Mouse (Mus musculus) gastrocnemius, postnatal 4 days (tissue): Measurements from ENCODE around the gene Casc3. TPM values are rescaled to one million over a fixed set of nuclear protein-coding genes. Genes with fewer than 3 reads are reported as not detected.

Experiments used
- DNase-seq, 2 experiments: peaks; one replicate each; pipeline ENCODE4 v3.0.0; 2021 to 2022; ENCODE audit warnings: low spot score in 2 of 2, mixed read lengths in 2 of 2
- total RNA-seq, 2 experiments: library from RNA; stranded (reverse); gene quantifications; 2 replicates each; pipeline ENCODE4 v1.2.3; 2021

The Casc3 gene
- total RNA-seq, 2 experiments from 2014 or later: 28.3 to 31.6 TPM

DNA sequence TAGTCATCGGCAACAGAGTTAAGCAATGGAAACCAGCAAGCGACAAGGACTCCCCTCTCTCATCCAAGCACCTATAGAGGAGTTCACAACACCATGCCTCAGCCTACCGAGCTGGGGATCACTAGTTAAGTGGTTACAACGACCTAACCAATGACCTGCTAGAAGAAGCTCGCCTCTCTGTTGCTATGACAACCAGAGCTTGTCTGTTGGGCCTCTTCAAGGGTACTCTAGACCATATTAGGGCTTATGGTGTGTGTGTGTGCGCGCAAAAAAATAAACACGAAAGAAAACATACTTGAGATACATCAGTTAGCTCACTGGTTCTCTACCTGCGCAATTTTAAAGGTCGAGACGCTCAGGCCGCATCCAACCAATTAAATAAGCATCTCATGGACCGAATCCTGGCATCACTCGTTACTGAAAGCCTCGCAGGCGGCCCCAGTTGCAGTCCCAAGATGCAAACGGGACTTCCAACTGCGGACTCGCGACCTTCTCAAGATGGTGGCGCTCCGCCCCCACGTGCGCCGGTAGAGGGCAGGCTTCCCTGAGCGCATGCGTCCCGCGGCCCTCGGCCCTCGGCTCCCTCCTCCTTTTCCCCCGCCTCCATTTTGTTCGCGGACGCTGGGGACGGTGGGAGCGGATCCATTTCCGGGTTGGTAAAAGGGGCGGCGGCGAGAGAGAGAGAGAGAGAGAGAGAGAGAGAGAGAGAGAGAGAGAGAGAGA, 58.5 kb downstream of the Casc3 start, which contains the start of gene Wipf2:
Wipf2 (plus strand) TSS at position 611 of the 723 bp plus-strand sequence.
- DNase-seq: peak; percentile 94 to 96

DNA sequence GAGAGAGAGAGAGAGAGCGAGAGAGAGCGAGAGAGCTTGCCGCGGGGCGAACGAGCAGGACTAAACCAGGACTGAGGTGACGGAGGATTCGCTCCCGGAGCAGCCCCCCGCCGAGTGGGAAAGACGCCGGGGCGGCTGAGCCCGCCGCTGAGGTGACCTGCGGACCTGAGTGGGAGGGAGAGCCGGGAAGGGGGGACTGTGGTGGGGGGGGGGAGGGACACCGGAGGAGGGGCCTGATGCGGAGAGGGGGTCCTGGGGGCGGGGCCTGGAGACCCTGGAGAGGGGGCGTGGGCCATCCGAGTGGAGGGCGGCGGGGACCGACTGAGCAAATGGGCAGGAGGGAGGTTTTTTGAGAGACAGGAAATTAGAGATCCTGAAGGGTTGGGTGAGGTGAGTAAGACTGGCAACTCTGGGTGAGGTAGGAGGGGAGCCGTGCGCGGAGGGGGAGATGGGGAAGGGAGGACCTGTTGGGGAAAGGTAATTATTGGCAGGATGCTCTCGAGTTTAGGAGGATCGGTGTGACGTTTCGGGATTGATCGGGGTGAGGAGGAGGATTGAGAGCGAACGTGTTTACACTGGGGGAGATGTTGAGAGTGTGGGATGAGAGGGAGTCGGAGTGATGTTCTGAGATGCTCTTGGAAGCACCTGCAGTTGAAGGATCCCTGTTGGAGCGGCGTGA, 59.2 kb downstream of the Casc3 start:
- DNase-seq: peak in 1 of 2 experiments; percentile 60

GRCm38 (mm10) chr11:98867293-98867692, 62.6 kb downstream of the Casc3 start:
- DNase-seq: no peak

DNA sequence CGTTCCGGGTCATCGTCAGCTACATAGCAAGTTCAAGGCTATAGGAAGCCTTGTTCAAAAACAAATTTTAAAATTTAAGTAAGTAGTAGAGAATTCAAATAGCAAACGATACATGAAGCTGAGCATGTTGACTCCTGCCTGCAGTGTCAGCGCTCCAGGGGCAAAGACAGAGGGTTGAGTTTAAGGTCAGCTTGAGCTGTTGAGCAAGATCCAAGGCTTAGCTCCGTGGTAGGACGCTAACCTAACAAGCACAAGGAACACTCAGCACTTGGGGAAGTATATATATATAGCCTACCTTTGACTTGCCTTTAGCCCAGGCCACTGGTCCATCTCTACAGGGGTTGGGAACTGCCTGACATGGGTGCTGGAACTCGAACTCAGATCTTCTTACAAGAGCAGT, 65.2 kb downstream of the Casc3 start:
- DNase-seq: no peak

- DNase-seq: no peak
Measured at GRCm38 (mm10) chr11:98870791-98871190, 66.1 kb downstream of the Casc3 start.

- no peak for DNase-seq
Measured at GRCm38 (mm10) chr11:98871416-98871815, 66.7 kb downstream of the Casc3 start.

DNA sequence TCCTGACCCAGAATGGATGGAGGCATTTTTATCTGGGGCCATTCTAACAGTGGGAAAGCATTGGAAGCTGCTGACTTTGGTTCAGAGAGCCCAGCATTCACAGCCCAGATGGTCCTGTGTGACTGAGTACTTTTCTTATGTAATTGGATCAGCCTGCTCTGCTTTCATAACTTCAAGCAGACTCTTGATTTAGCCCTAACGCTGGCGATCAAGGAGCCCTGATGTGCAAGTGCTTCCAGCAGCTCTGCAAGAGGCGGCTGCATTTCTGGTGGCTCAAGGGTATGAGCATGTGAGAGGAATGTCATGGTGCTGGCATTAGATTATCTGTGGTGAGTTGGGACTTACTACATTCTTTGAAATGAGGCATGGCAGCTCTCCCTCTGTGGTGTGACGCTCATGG, 67.3 kb downstream of the Casc3 start:
- DNase-seq: peak in 1 of 2 experiments; percentile 19

DNA sequence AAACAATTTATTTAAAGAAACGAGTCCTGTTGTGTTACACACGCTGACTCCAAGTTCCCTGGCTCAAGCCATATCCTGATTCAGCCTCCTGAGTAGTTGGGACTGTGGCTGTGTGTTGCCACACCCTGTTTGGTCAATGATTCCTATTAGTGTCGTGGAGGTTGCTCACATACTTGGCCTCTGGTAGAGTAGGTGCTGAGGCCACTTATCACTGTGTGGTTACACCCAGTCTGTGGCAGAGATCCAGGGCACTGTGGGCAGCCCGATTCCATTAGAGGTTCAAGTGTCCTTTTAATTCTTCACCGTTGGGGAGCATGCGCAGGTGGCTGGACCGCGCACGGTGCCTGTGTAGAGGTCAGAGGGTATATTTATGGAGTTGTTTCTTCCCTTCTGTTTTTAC, 69.2 kb downstream of the Casc3 start:
- DNase-seq: no peak

GRCm38 (mm10) chr11:98877001-98877400, 72.3 kb downstream of the Casc3 start:
- DNase-seq: no peak

Other genes starting within 250 kb of the Casc3 start
- gene Ormdl3, start 217.5 kb upstream of the Casc3 start, total RNA-seq: 10 to 100 TPM; 28.0 to 28.3 TPM
- not detected for gene Lrrc3c, start 206.6 kb upstream of the Casc3 start, total RNA-seq
- gene Gm12355, start 179.2 kb upstream of the Casc3 start, total RNA-seq: 10 to 100 TPM; 11.0 to 13.9 TPM
- under 1 TPM; 0.49 to 0.76 TPM for gene Gsdma3, start 178.5 kb upstream of the Casc3 start, total RNA-seq
- gene Gsdma2, start 158.1 kb upstream of the Casc3 start, total RNA-seq: not detected
- not detected for gene Gsdma, start 140.6 kb upstream of the Casc3 start, total RNA-seq
- 100 to 1,000 TPM; 130 to 140 TPM for gene Psmd3, start 122.4 kb upstream of the Casc3 start, total RNA-seq
- not detected for gene Csf3, start 103.6 kb upstream of the Casc3 start, total RNA-seq
- gene Med24, start 75.5 kb upstream of the Casc3 start, total RNA-seq: 10 to 100 TPM; 47.8 to 58.0 TPM
- 100 to 1,000 TPM; 225 TPM for gene Thra, start 64.3 kb upstream of the Casc3 start, total RNA-seq
- 10 to 100 TPM; 26.7 to 34.2 TPM for gene Nr1d1, start 29.6 kb upstream of the Casc3 start, total RNA-seq
- 10 to 100 TPM; 79.3 to 83.9 TPM for gene Msl1, start 9.4 kb upstream of the Casc3 start, total RNA-seq
- gene Rapgefl1, start 31.9 kb downstream of the Casc3 start, total RNA-seq: 1 to 10 TPM; 3.4 to 4.3 TPM
- gene Wipf2, start 58.7 kb downstream of the Casc3 start, total RNA-seq: 10 to 100 TPM in 1 of 2 experiments, 1 to 10 TPM in 1; 8.3 to 11.0 TPM
- 1 to 10 TPM; 6.8 to 7.5 TPM for gene Cdc6, start 102.9 kb downstream of the Casc3 start, total RNA-seq
- gene Rara, start 122.9 kb downstream of the Casc3 start, total RNA-seq: 10 to 100 TPM; 44.6 to 45.9 TPM
- under 1 TPM in 1 of 2 experiments, not detected in 1; 0.69 TPM for gene Gjd3, start 178.1 kb downstream of the Casc3 start, total RNA-seq
- 10 to 100 TPM; 86.4 to 96.2 TPM for gene Top2a, start 219.3 kb downstream of the Casc3 start, total RNA-seq
- gene Igfbp4, start 236.3 kb downstream of the Casc3 start, total RNA-seq: 100 to 1,000 TPM; 317 to 355 TPM